Mouse (Mus musculus) forebrain, embryonic 14.5 days (tissue): ENCODE data around the gene Slc31a1. TPM values are rescaled to one million over a fixed set of nuclear protein-coding genes. Genes with fewer than 3 reads are reported as not detected.

ENCODE experiments used
- ATAC-seq: fragments of 200-750 bp; cut with Nextera tagmentation; 2 replicates; pipeline ENCODE4 v1.8.0; 2017; ENCODE audit warnings: mild to moderate bottlenecking, moderate library complexity
- DNase-seq: peaks from one replicate; pipeline ENCODE4 v3.0.0-alpha.2; 2015; ENCODE audit warnings: low spot score
- H3K27ac ChIP-seq: fragments of 300-500 bp; sonication (generic); 2 replicates; pipeline ENCODE4 v1.5.1; 2014; ENCODE audit warnings: low read depth, mild to moderate bottlenecking, control low read depth, low read length, moderate library complexity
- H3K27me3 ChIP-seq: fragments of 300-500 bp; sonication (generic); replicated peaks from 2 replicates; pipeline ENCODE4 v1.6.1; 2014; ENCODE audit warnings: low read length, control low read depth, mixed read lengths; ENCODE audit not compliant: control insufficient read depth, insufficient read depth
- H3K36me3 ChIP-seq: fragments of 300-500 bp; sonication (generic); 2 replicates; pipeline ENCODE4 v1.6.1; 2014; ENCODE audit warnings: low read length, control low read depth; ENCODE audit not compliant: control insufficient read depth, insufficient read depth
- H3K4me1 ChIP-seq: fragments of 300-500 bp; sonication (generic); 2 replicates; pipeline ENCODE4 v1.6.1; 2014; ENCODE audit warnings: antibody characterized with exemption, low read length, control low read depth; ENCODE audit not compliant: control insufficient read depth, insufficient read depth
- H3K4me2 ChIP-seq: fragments of 300-500 bp; sonication (generic); 2 replicates; pipeline ENCODE4 v1.6.1; 2014; ENCODE audit warnings: mild to moderate bottlenecking, control low read depth, low read length
- H3K4me3 ChIP-seq: fragments of 300-500 bp; sonication (generic); 2 replicates; pipeline ENCODE4 v1.5.1; 2014; ENCODE audit warnings: low read depth, low read length, control low read depth
- H3K9ac ChIP-seq: fragments of 300-500 bp; sonication (generic); 2 replicates; pipeline ENCODE4 v1.6.1; 2014; ENCODE audit warnings: mild to moderate bottlenecking, low read length, control low read depth, moderate library complexity
- H3K9me3 ChIP-seq: fragments of 300-500 bp; sonication (generic); replicated peaks from 2 replicates; pipeline ENCODE4 v1.6.1; 2016; ENCODE audit warnings: low read length, control low read depth, mixed read lengths; ENCODE audit not compliant: control insufficient read depth
- WGBS: fragments of 180-500 bp; shearing (Covaris S2); extraction: QIAGEN DNeasy Blood & Tissue Kit; methylation state at CpG from one replicate; pipeline ENCODE4 v1.1.7; 2014; 5-methylcytosine and 5-hydroxymethylcytosine counted together
- polyA plus RNA-seq: library from polyadenylated mRNA; unstranded; fragments of >200 nt; fragmentation: Nextera tagmentation; extraction: Ambion mirVana; gene quantifications from 2 replicates; pipeline ENCODE4 v1.2.1, GENCODE M21; 2014

Slc31a1 gene
- polyA plus RNA-seq, 1 experiment from 2014 or later, result 44.9 TPM

DNA sequence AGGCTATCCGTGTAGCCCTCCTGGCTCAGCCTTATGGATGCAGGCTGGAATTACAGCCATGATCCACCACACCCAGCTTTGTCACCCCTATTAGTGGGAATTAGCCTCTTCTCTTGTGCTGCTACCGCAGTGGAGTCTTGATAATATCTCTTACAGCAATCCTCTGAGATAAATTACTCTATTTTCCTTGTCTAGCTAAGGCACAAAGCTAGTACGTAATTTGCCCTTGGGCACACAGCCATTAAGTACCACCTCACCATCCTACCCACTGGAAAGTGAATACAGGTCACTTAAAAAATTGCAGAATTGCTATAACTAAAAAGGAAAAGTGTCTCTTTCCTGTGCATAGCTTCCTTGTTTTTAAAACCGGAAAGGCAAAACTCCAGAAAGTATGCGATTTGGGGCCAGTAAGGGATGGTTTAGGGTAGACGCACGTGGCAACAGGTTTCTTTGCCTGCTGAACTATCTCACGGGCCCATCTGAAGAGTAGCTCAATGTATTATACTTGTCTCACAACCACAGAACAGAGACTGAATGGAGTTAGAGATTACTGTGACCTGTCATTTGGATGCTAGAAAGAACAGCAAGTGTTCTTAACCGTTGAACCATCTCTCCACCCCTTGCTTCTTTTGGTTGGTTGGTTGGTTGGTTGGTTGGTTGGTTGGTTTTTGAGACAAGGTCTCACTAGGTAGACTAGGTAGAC is 12.4 kb downstream of the Slc31a1 start:
- no peak for ATAC-seq
- no peak overlapping the region for H3K9ac ChIP-seq
- WGBS, result 87% methylated on average over 9 of the region's 9 CpGs

DNA sequence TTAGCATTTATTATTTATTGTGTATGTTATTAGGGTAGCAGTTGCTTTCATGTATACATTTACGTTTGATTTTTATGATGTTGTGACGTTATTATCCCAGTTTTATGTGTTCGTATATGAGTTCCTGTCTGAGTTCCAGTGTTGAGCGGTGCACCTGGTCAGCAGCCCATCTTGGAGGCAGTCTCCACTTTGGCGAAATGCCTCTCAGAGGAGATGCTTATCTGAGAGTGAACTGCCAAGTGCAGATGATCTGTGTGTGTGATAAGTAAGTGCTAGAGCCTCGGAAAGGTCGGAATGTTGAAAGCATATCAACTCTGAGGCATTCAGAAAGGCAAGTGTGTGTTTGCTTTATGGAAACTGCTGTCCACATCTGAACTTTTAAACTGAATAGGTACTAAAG is 13.1 kb downstream of the Slc31a1 start:
- no peak for ATAC-seq
- Histone ChIP-seq H3K4me3 (no peak overlapping the region), H3K27me3 (no peaks in the 10 kb centered on the region), H3K4me2 (no peak overlapping the region), H3K9me3 (no peaks in the 10 kb centered on the region), H3K4me1 (0 out of 2 replicates have a peak, but pooled peaks cover 2% of the 10 kb centered on the region), H3K36me3 (no peaks in the 10 kb centered on the region), H3K27ac (no peak overlapping the region), H3K9ac (no peak overlapping the region)
- no peak for DNase-seq
- WGBS, result 92% methylated on average over 7 of the region's 7 CpGs

More for the DNA sequence above, 12.4 kb downstream of the Slc31a1 start:
- no peak for DNase-seq
- H3K27me3 ChIP-seq, result no peaks in the 10 kb centered on the region
- H3K4me1 ChIP-seq, result no peaks in the 10 kb centered on the region
- H3K36me3 ChIP-seq, result no peaks in the 10 kb centered on the region
- no peaks in the 10 kb centered on the region for H3K9me3 ChIP-seq
- no peak overlapping the region for H3K4me2 ChIP-seq
- no peak overlapping the region for H3K27ac ChIP-seq
- H3K4me3 ChIP-seq, result no peak overlapping the region

- Histone ChIP-seq H3K4me1 (0 out of 2 replicates have a peak, but pooled peaks cover 2% of the 10 kb centered on the region), H3K27me3 (no peaks in the 10 kb centered on the region), H3K4me3 (no peak overlapping the region), H3K27ac (no peak overlapping the region), H3K4me2 (no peak overlapping the region), H3K9me3 (no peaks in the 10 kb centered on the region), H3K9ac (no peak overlapping the region), H3K36me3 (no peaks in the 10 kb centered on the region)
- ATAC-seq (no peak), DNase-seq (no peak)
- 88% methylated on average over 4 of the region's 4 CpGs for whole genome bisulfite sequencing
These were observed 13.8 kb downstream of the Slc31a1 start for GRCm38 (mm10) chr4:62374342-62374741.

DNA sequence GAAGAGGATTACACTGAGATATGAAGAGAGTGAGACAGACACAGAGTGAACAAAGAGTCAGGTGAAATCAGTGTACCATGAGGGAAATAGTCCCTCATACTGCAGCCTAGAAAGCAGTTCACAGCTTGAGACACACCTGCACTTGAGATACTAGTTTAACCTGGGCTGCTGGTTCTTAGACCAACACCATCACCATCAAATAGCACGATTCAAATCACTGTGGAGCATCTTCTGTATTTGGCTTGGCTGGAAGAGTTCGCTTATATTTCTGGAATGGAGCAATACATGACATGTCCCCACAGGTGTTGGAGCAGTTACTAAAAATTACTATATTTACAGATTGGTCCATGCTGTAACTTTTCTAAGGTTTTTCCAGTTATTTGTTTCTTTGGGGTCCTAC is 15.6 kb downstream of the Slc31a1 start:
- H3K27ac ChIP-seq, result no peak overlapping the region
- H3K36me3 ChIP-seq, result no peaks in the 10 kb centered on the region
- no peaks in the 10 kb centered on the region for H3K27me3 ChIP-seq
- 90% methylated on average over 2 of the region's 2 CpGs for WGBS
- ATAC-seq, result no peak
- H3K4me1 ChIP-seq, result 0 out of 2 replicates have a peak, but pooled peaks cover 2% of the 10 kb centered on the region
- no peak overlapping the region for H3K9ac ChIP-seq
- DNase-seq, result no peak
- no peak overlapping the region for H3K4me2 ChIP-seq
- H3K9me3 ChIP-seq, result no peaks in the 10 kb centered on the region
- no peak overlapping the region for H3K4me3 ChIP-seq

DNA sequence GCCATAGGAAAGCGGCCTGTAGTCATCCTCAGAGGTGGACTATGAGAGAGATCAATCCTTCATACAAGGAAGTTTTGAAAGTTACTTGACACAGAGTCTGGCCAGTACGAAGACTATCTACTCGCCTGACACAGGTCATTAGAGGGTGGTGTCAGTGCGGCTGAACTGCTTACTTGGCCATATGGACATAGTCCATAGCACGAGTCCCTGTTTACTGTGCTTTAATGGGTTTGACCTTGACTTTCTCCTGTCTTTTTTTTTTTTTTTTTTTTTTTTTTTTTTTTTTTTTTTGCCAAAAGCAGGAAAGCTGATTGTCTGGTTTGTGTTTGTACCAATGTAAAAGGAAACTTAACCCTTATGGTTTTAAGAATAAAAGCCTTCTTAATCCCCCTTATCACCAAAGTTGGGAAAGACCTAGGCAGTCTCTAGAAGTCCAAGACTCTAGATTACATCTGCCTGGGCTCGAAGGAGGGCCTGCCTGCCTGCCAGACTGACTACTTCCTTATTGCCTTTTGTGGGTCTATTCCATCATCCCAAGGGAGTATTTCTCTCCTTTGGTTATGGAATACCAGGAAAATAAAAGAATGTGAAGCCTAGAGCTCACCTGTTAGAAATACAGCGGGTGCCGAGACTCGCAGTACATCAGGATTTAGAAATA is 19.3 kb downstream of the Slc31a1 start:
- Histone ChIP-seq H3K4me1 (0 out of 2 replicates have a peak, but pooled peaks cover 2% of the 10 kb centered on the region), H3K4me2 (no peak overlapping the region), H3K4me3 (no peak overlapping the region), H3K27me3 (no peaks in the 10 kb centered on the region), H3K36me3 (no peaks in the 10 kb centered on the region), H3K9me3 (no peaks in the 10 kb centered on the region), H3K27ac (no peak overlapping the region), H3K9ac (no peak overlapping the region)
- DNase-seq, result no peak
- 91% methylated on average over 9 of the region's 9 CpGs for WGBS
- ATAC-seq, result no peak

GRCm38 (mm10) chr4:62383207-62383606 is 22.7 kb downstream of the Slc31a1 start:
- Histone ChIP-seq H3K36me3 (peaks cover 17% of the 10 kb centered on the region), H3K9ac (no peak overlapping the region), H3K4me3 (no peak overlapping the region), H3K9me3 (no peaks in the 10 kb centered on the region), H3K4me1 (0 out of 2 replicates have a peak, but pooled peaks cover 2% of the 10 kb centered on the region), H3K27me3 (no peaks in the 10 kb centered on the region), H3K4me2 (no peak overlapping the region), H3K27ac (no peak overlapping the region)
- ATAC-seq (no peak), DNase-seq (no peak)
- WGBS, result 92% methylated on average over 6 of the region's 6 CpGs

GRCm38 (mm10) chr4:62383752-62384151 is 23.2 kb downstream of the Slc31a1 start:
- Histone ChIP-seq H3K9ac (no peak overlapping the region), H3K4me3 (no peak overlapping the region), H3K4me2 (no peak overlapping the region), H3K36me3 (peaks cover 22% of the 10 kb centered on the region), H3K27me3 (no peaks in the 10 kb centered on the region), H3K27ac (no peak overlapping the region), H3K9me3 (no peaks in the 10 kb centered on the region), H3K4me1 (no peaks in the 10 kb centered on the region)
- ATAC-seq, result no peak
- WGBS, result 86% methylated on average over 7 of the region's 7 CpGs
- DNase-seq, result no peak

GRCm38 (mm10) chr4:62384159-62384558 is 23.6 kb downstream of the Slc31a1 start:
- Histone ChIP-seq H3K4me3 (no peak overlapping the region), H3K9ac (no peak overlapping the region), H3K36me3 (peaks cover 26% of the 10 kb centered on the region), H3K27me3 (no peaks in the 10 kb centered on the region), H3K9me3 (no peaks in the 10 kb centered on the region), H3K4me2 (no peak overlapping the region), H3K27ac (no peak overlapping the region), H3K4me1 (no peaks in the 10 kb centered on the region)
- DNase-seq (no peak), ATAC-seq (no peak)
- 93% methylated on average over 1 of the region's 1 CpGs for WGBS

DNA sequence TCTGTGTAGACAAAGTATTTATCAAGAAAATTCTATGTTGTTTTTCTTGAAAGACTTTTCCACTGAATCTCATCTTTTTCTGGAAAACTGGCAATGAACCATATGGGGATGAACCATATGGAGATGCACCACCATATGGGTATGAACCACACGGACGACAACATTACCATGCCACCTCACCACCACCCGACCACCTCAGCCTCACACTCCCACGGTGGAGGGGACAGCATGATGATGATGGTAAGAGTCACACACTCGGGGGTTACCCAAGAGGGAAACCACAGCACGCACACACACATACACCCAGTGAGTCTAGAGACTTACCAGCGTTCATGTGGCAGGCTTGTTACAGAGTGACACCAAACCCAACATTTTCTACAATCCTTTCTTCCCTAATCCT is 24.9 kb downstream of the Slc31a1 start:
- DNase-seq (no peak), ATAC-seq (no peak)
- Histone ChIP-seq H3K36me3 (peaks cover 39% of the 10 kb centered on the region), H3K9me3 (no peaks in the 10 kb centered on the region), H3K9ac (no peak overlapping the region), H3K4me1 (no peaks in the 10 kb centered on the region), H3K4me3 (no peak overlapping the region), H3K4me2 (no peak overlapping the region), H3K27ac (no peak overlapping the region), H3K27me3 (no peaks in the 10 kb centered on the region)
- 84% methylated on average over 7 of the region's 7 CpGs for WGBS
